Comparison of ENCODE assay signal across 8 mouse cellular contexts in the genomic region with DNA sequence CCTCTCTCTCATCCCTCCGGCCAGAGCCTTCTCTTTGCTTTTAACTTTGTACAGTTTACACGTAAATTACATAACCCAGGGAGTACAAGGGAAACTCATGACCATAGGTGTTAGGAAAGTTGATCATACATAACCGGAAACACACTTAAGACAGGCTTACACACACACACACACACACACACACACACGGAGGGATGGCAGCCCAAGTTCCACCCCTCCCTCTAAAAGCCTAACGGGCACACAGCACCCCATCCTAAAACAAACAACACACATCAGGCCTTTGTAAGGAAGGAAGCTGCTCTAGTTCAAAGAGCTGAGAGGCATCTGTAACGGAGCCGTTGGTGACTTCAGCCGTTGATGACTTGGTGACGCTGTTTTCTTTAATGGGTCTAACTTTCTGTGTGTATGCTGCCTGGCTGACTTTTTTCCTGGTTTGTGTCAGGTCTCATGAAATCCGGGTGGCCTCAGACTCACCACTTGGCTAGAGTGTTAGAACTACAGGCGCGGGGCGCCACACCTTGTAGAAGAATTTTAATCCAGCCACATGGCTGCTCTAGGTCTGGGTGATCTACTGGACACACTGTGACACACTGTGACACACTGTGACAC. TPM values are rescaled to one million over a fixed set of nuclear protein-coding genes. Genes with fewer than 3 reads are reported as not detected.
DNase-seq lines count a peak whose midpoint lies in the region; ATAC-seq and TF ChIP-seq lines count a peak whose summit lies in the region.

No protein-coding gene starts in this region.

- no peak overlapping the region for H3K4me2 ChIP-seq in forebrain, embryonic 14.5 days (ENCODE audit: low read length)
- H3K4me2 ChIP-seq in lung, embryonic 16.5 days (ENCODE audit: low read depth, low read length): peak overlapping the region; percentile 27; the same call in 1 of the 2 replicates

- H3K9me3 ChIP-seq in forebrain, embryonic 14.5 days (replicated peaks; ENCODE audit: control insufficient read depth, low read length): no peaks in the 10 kb centered on the region
- H3K9me3 ChIP-seq in lung, embryonic 16.5 days (ENCODE audit: control insufficient read depth, low read length): no peaks in the 10 kb centered on the region

- 69% methylated on average over 13 of the region's 13 CpGs for WGBS in forebrain, embryonic 14.5 days
- WGBS in lung, embryonic 16.5 days: 29% methylated on average over 13 of the region's 13 CpGs

- H3K36me3 ChIP-seq in forebrain, embryonic 14.5 days (ENCODE audit: control insufficient read depth, insufficient read depth, low read length): no peaks in the 10 kb centered on the region
- no peaks in the 10 kb centered on the region for H3K36me3 ChIP-seq in lung, embryonic 16.5 days (ENCODE audit: control insufficient read depth, insufficient read depth, low read length)

- H3K27me3 ChIP-seq in forebrain, embryonic 14.5 days (replicated peaks; ENCODE audit: control insufficient read depth, insufficient read depth, low read length): no peaks in the 10 kb centered on the region
- H3K27me3 ChIP-seq in lung, embryonic 16.5 days (ENCODE audit: control insufficient read depth, insufficient read depth, low read depth, low read length): no peaks in the 10 kb centered on the region

- intact Hi-C loops in left cerebral cortex, adult 2 months (cut with DNase I): no loop called here
- intact Hi-C loops in gastrocnemius, postnatal 36 days (cut with DNase I): no loop called here

- no peak overlapping the region for H3K9ac ChIP-seq in forebrain, embryonic 14.5 days (ENCODE audit: low read length)
- H3K9ac ChIP-seq in lung, embryonic 16.5 days (ENCODE audit: low read length): peak overlapping the region; percentile 5; the same call in 1 of the 2 replicates

- peaks cover 15% of the 10 kb centered on the region for H3K4me1 ChIP-seq in forebrain, embryonic 14.5 days (ENCODE audit: control insufficient read depth, insufficient read depth, low read length)
- H3K4me1 ChIP-seq in lung, embryonic 16.5 days (replicated peaks; ENCODE audit: control insufficient read depth, insufficient read depth, low read length): peaks cover 27% of the 10 kb centered on the region

- H3K4me3 ChIP-seq in left cerebral cortex, adult 2 months: no peak overlapping the region; the same call in 1 of the 2 replicates
- H3K4me3 ChIP-seq in forebrain, embryonic 14.5 days (ENCODE audit: low read depth, low read length): no peak overlapping the region
- H3K4me3 ChIP-seq in lung, embryonic 16.5 days (ENCODE audit: low read length): no peak overlapping the region

- no peak for ATAC-seq in forebrain, embryonic 14.5 days
- peak; percentile 76 for ATAC-seq in lung, embryonic 16.5 days (ENCODE audit: low read depth)

- DNase-seq in left cerebral cortex, adult 2 months (ENCODE audit: extremely low spot score in 1 of 2, low spot score in 2 of 2): no peak
- DNase-seq in left cerebral cortex, adult 9 months (ENCODE audit: low spot score in 2 of 2): no peak
- no peak for DNase-seq in forebrain, embryonic 14.5 days (ENCODE audit: low spot score)
- DNase-seq in thymus, postnatal 0 days (ENCODE audit: low spot score): peak; percentile 70
- no peak for DNase-seq in gastrocnemius, postnatal 36 days
- DNase-seq in adrenal gland, postnatal 14 days: no peak
- DNase-seq in gastrocnemius, postnatal 25 days: no peak

- H3K27ac ChIP-seq in left cerebral cortex, adult 2 months: peak overlapping the region; percentile 70
- peak overlapping the region; percentile 23; the same call in 1 of the 2 replicates for H3K27ac ChIP-seq in forebrain, embryonic 14.5 days (ENCODE audit: low read depth, low read length)
- peak overlapping the region; percentile 86 for H3K27ac ChIP-seq in lung, embryonic 16.5 days (ENCODE audit: low read length)

- no peak for TF ChIP-seq CTCF in left cerebral cortex, adult 2 months (IDR thresholded peaks at IDR 0.05)

RNA-seq across cellular contexts. Expression of a gene that starts 44.3 kb away (rescaled TPM):
- 100 to 1,000 TPM; 219 to 227 TPM for total RNA-seq in left cerebral cortex, adult 2 months (2021)
- 253 and 297 TPM in 2 replicates for polyA plus RNA-seq in forebrain, embryonic 14.5 days (2014; fragmentation: Nextera tagmentation; extraction: Ambion mirVana)
- polyA plus RNA-seq in lung, embryonic 16.5 days (2015; fragmentation: Nextera tagmentation; extraction: Ambion mirVana): 0.51 and 1.2 TPM in 2 replicates
- 0.37 and 0.39 TPM in 2 replicates for polyA plus RNA-seq in thymus, postnatal 0 days (2015; fragmentation: Nextera tagmentation; extraction: Ambion mirVana)
- not detected for total RNA-seq in gastrocnemius, postnatal 36 days (2021)
- total RNA-seq in adrenal gland, postnatal 14 days (2021): 7.5 and 9.6 TPM in 2 replicates
- total RNA-seq in gastrocnemius, postnatal 25 days (2021): not detected

RNA-seq across cellular contexts. Expression of a gene that starts 44.7 kb away (rescaled TPM):
- 10 to 100 TPM; 73.7 to 82.1 TPM for total RNA-seq in left cerebral cortex, adult 2 months (2021)
- 84.2 and 86.2 TPM in 2 replicates for polyA plus RNA-seq in forebrain, embryonic 14.5 days (2014; fragmentation: Nextera tagmentation; extraction: Ambion mirVana)
- 87.7 and 92.2 TPM in 2 replicates for polyA plus RNA-seq in lung, embryonic 16.5 days (2015; fragmentation: Nextera tagmentation; extraction: Ambion mirVana)
- 104 and 120 TPM in 2 replicates for polyA plus RNA-seq in thymus, postnatal 0 days (2015; fragmentation: Nextera tagmentation; extraction: Ambion mirVana)
- 10 to 100 TPM in 1 of 2 experiments, 1 to 10 TPM in 1; 6.3 to 10.2 TPM for total RNA-seq in gastrocnemius, postnatal 36 days (2021)
- 79.8 and 82.3 TPM in 2 replicates for total RNA-seq in adrenal gland, postnatal 14 days (2021)
- total RNA-seq in gastrocnemius, postnatal 25 days (2021): 10 to 100 TPM; 17.0 to 23.6 TPM

Comparison
In these comparisons a context has a peak if more than half of its experiments do, and no peak if none do; other contexts are left out.
1. H3K27ac ChIP-seq: peak in every context shown above with its lines; median percentile 86 in lung, embryonic 16.5 days; 70 in left cerebral cortex, adult 2 months; 23 in forebrain, embryonic 14.5 days.
2. RNA of a gene that starts 44.3 kb away (total RNA-seq): 219 to 227 TPM in left cerebral cortex, adult 2 months; 7.5 to 9.6 TPM in adrenal gland, postnatal 14 days, not detected in gastrocnemius, postnatal 25 days and not detected in gastrocnemius, postnatal 36 days; every median in the first group is over 10 times any median in the second.